Mouse (Mus musculus) brain, embryonic 14.5 days (tissue): Measurements from ENCODE around the gene Nrp1.

Source experiments
- CTCF ChIP-seq: fragments of 200-500 bp; IDR thresholded peaks from 2 replicates; pipeline ENCODE4 v1.5.1; 2012; ENCODE audit warnings: inconsistent platforms, mild to moderate bottlenecking, moderate library complexity, borderline replicate concordance; ENCODE audit not compliant: insufficient read depth, insufficient read length; ENCODE audit errors: extremely low read depth
- POLR2A ChIP-seq: fragments of 200-500 bp; IDR thresholded peaks from 2 replicates; pipeline ENCODE4 v1.6.1; 2012; ENCODE audit warnings: mild to moderate bottlenecking, inconsistent platforms, borderline replicate concordance; ENCODE audit not compliant: poor library complexity, insufficient read depth, insufficient read length, severe bottlenecking; ENCODE audit errors: extremely low read depth

DNA sequence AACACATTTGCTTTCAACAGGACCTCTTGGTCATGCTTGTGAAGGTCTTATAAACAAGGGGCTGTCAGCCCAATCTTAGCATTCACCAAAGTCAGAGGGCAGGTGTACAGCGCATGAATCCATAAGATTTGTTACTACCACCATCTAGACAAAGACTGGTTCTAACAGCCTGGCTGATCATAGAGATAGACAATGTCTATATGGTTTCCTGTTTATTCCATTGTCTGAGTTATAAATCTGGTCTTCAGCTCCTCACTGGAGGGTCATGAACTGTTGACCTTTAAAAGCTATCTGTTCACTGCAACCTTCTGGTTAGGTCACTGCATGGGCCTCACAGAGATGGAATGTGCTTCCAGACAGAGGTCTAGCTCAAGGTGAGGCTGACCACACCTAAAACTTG, 130.9 kb downstream of the Nrp1 start:
- TF ChIP-seq CTCF (no peak), POLR2A (no peak)
